Mouse (Mus musculus) c-Kit-positive CD71-positive TER-119-positive erythroid progenitor cells, embryonic 14.5 days (primary cell): Measurements from ENCODE around the gene Chrnd.

Experiments used
- DNase-seq: peaks from one replicate; pipeline ENCODE4 v3.0.0-alpha.2; 2013; ENCODE audit warnings: low spot score

The Chrnd gene

DNA sequence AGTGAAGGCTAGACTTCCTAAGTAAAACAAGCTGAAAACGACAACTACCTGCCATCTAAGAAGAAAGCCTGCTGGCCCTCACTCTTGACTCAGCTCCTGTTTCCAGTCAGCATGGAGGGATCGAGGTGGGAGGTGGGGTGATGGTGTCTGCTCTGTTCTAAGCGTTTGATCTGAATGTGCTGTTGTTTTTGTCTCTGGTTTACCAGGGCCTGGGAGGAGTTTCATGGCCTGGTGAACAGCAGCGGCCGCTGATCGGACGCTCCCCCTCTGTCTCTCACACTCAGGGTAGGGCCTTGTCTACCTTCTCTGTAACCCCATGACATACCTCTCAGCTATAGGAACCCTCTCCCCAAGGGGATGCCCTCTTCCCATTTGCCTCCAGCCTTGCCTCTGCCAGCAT, 41.8 kb downstream of the Chrnd start:
- no peak for DNase-seq

DNA sequence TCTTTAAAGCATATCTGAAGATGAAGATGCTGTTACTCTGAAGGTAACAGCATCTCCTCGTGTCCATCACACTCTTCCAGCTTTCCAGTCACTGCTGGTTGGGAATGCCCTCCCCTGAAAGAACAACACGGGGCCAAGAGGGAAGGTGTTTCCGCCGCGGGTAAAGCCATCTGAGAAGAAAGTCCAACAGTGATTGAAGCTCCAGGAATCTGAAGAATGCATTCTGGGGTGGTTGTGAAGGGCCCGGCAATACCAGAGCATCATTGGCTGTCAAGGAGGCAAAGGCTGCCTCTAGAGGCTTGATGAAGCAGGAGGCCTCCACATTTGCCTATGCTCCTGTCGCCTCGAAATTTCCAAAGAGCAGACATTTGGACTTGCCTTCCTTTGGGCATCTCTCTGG, 48.6 kb downstream of the Chrnd start:
- DNase-seq = no peak

DNA sequence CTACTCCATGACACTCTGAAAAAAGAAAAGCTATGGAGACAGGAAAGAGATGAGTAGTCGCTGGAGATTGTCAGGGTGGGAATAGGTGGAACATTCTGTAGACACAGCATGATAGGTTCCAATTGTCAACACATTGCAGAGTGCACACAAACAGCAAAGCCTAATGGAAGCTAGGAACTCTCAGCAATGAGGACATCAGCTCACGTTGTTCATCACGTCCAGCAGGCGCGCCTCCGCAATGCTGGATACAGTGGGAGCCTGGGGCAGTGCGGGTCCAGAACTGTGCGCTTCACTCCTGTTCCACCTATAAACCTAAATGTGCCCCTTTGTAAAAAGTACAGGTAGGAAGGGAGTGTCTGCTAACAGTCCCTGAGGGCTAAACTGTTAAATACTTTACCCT, 52.6 kb downstream of the Chrnd start:
- DNase-seq = no peak

DNA sequence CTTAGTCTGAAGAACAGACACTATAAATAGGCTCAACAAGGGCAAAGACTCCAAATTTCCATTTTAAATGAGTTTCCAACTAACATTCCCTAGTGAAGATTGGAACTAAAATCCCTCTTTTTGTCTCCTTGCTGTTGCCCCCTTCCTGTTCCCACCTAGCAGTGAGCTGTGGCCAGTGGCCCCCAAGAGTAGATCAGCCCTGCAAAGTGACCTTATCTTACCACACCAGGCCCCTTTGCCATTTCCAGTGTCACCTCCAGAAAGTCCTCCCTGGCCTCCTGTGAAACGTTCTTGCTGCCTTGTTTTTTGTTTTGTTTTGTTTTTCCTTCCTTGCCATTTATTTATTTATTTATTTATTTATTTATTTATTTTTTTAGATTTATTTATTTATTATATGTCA, 55.0 kb downstream of the Chrnd start:
- no peak for DNase-seq

DNA sequence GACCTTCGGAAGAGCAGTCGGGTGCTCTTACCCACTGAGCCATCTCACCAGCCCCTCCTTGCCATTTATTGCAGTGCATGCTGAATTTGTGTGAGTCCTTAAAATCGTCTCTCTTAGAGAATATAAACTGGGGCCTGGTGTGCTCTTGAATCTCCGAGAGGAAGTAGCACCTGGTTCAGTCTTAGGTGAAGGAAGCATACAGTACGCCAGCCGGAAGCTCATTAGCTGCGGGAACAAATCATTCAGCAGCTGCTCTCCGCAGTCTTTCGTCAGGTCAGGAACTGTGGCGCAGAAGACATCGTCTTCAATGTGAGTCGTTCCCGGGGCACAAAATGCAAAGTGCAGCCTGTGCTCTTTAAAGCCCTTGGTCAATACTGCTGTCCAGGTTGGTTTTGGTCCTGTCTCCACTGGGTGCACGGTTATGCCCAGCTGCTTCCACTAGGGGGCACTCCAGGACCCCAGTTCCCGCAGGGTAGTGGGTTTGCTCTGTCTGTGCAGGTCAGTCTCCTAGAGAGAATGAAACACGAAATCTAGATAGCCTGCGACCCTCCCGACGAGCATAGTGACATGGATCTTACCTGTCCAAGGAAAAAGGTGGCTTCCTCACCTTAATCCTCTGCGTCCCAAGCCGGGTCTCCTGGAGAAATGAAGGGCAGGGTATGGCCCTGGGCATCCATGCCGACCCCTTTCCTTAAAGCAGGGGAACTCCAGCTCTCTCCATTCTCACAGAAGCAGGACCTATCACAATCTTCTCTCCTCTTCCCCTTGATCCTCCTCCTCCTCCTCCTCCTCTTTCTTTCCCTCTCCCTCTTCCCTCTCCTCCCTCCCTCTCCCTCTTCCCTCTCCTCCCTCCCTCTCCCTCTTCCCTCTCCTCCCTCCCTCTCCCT, 55.8 kb downstream of the Chrnd start:
- DNase-seq = peak; percentile 42
